Mouse (Mus musculus) telencephalon, adult 2 months (tissue): ENCODE results near the gene Mob2.
A peak's percentile ranks its signal among the peaks of the same experiment; 100 is the strongest.

Experiments used
- DNase-seq: peaks from one replicate; pipeline ENCODE4 v3.0.0-alpha.2; 2011; ENCODE audit warnings: low read depth, low spot score

Gene Mob2

DNA sequence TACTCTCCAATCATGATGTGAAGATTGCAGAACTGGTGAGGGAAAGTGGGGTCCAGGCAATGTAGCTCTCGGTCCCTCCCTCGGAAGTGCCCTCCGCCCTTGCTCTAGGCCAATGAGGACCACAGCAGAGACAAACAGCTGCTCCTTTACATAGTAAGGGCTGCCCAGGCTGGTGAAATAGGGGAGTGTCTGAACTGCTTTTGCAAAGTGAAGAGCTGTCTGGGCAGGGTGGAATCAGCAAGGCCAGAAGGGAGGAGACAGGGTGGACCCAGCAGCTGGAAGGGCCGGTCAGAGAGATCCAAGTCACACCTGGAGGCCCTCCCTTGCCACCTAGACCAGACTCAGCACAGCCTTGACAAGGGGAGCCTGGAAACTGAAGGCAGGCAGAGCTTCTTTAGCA, 34.9 kb downstream of the Mob2 start:
- no peak for DNase-seq

DNA sequence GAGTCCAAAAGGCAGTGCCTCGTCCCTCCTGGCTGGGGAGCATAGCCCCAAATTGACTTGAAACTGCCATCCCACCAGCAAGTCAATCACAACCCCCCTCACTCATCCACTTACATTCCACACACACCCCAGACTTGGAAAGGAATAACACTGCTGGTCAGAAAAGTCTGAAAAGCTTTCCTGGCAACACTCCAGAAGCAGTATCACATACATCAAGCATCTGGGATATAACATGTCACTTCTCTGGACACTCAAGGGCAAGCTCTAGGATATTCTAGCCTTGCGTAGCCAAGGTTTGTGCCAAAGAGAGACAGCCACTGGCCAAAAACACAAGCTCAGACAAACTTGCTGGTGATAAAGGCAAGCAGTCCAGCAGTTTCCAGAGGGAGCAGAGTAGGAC, 35.7 kb downstream of the Mob2 start:
- DNase-seq = no peak

DNA sequence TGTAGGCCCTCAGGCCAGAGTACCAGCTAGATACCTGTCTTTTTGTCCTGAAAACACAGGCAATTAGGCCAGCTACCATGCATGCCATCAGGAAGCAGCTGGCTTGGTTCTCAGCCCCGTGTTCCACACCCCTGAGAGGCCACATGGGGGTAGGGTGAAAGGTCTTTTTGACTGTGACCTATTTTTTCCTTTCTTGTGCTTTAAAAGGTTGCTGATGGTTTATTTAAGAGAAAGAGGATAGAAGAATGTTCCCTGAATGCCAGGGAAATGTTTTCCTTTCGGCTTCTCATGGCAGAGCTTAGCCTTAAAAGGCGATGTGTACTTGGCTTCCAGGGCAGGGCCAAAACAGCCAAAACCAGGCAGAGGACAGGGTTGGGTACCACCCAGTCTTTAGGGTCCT, 40.0 kb downstream of the Mob2 start:
- DNase-seq = no peak

DNA sequence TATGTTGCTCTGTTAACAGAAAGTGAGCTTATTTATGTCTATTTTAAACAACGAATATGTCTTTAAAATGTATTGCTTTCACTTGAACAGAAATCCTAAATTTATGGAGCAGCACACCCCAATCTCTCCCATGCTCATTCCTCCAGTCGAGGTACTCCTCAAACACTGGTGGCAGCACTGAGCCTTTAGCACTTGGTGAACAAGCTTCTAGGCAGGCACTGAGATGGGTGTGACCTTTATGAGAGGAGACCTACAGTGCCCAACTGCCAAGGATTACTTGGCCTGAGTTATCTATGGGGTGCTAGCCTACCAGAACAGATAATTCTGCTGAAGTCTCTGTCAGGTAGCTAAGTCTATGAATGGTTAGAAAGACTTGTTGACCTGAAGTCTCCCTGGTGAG, 41.2 kb downstream of the Mob2 start:
- no peak for DNase-seq

DNA sequence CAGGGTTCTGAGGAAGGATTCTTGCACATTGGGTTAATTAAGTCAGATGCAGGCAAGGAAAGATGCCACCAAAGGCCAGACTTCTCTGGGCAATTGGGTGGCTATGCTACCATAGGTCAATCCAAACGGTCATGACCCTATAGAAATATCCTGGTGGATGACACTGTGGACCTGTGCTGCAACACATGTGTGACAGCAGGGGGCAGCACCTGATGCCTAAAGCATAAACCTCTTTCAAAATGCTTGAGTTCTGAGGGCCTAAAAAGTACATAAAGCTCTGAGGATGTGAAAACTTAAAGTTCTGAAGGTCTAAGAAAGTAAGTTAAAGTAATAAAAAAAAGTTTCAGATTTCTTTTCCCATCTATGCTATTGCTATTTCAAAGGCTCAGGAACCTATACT, 44.3 kb downstream of the Mob2 start:
- peak; percentile 26 for DNase-seq

DNA sequence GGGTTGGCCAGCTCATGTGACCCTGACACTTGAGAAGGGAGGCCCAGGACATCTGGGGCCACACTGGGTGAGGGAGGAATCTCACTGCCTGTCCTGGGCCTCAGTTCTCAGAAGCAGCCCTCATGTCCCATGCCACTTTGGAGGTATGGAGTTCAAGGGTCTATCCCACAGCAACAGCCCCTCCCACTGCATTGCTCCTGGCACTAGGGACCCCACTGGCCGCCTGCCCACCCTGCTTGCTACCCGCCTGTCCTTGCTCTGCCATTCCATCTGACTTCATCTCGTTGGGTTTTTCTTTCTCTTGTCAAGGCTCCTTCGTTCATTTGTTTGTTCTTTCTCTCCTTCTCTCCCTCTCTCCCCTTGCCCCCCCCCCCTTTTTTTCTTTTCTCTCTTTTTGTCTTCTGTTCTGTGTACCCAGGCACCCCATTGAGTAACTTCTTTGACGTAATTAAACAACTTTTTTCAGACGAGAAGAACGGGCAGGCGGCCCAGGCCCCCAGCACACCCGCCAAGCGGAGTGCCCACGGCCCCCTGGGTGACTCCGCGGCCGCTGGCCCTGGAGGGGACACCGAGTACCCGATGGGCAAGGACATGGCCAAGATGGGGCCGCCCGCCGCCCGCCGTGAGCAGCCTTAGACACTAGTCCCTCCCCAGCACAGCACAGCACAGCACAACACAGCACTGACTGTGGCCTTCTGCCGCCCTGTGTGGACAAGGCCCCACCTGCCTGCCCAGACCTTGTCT, 59.1 kb downstream of the Mob2 start:
- no peak for DNase-seq

DNA sequence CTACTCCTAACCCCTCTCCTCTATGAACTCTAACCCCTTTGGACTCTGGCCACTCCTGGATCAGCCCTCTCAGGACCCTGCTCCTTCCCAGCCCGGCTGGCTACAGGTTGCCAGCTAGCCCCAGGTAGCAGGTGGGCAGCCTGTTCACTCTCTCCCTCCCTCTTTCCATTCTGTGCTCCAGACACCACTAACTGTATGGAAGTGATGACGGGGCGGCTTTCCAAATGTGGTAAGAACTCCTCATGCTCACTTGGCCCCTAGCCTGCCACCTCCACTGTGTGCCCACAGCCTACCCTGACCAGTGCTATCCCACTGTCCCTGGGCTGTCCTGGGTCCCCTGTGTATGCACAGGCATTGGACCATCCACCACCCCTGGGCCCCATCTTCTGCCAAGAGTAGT, 60.2 kb downstream of the Mob2 start:
- no peak for DNase-seq

DNA sequence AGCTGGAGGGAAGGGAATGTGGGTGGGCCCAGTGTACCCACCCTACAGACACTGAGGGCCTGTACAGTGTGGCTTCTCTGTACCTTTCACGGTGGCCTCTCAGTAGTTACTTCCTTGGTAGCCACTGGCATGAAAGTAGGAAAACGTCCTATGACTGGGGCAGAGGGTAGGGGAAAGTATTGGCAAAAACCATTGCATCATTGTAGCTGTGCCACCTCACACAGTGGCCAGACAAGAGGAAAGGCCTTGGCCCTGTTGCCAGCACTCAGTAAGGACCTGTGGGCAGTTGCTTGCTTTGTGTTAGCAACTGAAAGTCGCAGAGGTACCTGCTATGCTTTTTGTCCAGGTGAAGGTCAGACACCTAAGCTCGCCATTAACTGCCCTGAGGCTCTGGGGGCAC, 66.7 kb downstream of the Mob2 start:
- no peak for DNase-seq

DNA sequence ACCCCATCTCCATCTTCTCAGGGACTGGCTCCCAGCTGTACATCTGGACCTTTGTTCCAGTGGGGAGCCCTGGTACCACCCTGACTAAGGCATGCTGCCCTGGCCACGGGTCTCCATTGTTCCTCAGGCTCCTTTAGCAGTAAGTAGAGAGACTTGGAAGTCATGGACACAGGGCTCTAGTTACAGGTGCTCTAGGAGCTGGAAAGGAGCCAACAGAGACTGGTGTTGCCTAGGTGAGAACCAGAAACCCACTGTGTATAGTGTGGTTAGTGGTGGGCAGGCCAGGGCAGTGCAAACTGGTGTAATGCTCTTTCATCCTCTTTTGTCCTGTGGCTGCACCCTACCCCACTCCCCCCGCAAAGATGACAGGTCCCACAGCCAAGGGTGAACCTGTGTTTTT, 69.7 kb downstream of the Mob2 start:
- DNase-seq = no peak

DNA sequence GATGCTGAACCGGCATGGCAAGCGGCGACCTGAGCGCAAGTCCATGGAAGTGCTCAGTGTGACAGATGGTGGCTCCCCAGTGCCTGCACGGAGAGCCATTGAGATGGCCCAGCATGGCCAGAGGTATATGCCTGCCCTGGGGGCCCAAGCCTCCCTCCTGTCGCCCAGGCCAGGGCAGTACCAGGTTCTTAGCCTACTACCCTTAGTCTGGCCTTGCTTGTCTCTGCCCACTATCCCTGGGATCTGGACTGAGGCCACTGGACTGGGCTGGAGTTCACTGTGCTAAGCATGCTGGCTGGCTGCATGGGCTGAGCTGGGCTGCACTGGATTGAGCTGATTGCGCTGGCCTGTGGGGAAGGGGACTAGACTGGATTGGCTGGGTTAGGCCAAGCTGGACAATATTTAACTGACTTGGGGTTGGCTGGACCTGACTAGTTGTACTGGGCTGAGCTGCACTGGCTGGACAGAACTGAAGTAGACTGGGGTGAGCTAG, 72.5 kb downstream of the Mob2 start:
- no peak for DNase-seq

DNA sequence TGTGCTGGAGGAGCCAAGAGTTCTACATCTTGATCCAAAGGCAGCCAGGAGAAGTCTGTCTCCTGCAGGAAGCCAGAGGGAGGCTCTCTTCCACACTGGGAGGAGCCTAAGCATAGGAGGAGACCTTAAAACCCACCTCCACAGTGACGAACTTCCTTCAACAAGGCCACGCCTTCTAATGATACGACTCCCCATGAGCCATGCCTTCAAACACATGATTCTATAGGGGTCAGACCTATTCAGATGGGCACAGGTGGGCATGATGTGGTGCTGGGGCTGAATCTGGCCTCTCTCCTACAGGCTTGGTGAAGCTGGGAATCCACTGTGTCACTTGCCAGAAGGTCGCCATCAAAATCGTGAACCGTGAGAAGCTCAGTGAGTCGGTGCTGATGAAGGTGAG, 79.6 kb downstream of the Mob2 start:
- no peak for DNase-seq

DNA sequence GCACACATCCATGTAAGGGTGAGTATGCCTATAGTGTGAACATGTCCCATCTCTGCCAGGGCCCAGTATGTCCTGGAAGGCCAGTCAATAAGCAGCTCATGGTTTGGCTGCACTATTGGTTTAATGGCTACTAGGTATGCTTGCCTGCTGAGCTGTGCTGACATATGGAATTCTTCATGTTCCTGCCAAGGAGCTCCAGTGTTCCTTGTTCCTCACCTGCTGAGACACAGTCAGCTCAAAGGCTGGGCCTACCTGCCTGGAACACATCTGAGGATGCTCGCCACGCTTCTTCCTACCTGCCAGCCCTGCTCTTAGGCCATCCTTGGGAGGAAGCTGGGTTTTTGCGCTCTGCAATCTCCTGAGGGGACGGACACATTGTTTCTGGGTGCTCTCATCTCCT, 81.6 kb downstream of the Mob2 start:
- DNase-seq = no peak

DNA sequence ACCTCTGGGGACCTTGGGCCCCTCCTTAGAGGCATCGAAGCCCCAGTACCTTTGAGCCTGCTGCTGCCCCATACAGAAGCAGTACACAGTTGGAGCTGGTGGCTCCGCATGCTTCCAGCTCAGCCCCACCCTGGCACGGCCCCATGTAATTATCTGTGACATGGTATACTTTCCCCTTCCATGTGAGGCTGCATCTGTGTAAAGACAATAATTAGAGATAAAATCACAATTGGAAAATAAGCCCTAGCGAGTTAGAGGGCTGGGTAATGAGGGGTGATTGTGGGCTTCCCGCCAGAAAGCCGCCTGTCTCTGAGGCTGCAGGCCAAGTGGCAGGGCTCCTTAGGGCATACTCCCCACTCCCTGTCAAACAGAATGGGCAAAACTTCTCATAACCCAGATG, 82.9 kb downstream of the Mob2 start:
- DNase-seq = no peak

DNA sequence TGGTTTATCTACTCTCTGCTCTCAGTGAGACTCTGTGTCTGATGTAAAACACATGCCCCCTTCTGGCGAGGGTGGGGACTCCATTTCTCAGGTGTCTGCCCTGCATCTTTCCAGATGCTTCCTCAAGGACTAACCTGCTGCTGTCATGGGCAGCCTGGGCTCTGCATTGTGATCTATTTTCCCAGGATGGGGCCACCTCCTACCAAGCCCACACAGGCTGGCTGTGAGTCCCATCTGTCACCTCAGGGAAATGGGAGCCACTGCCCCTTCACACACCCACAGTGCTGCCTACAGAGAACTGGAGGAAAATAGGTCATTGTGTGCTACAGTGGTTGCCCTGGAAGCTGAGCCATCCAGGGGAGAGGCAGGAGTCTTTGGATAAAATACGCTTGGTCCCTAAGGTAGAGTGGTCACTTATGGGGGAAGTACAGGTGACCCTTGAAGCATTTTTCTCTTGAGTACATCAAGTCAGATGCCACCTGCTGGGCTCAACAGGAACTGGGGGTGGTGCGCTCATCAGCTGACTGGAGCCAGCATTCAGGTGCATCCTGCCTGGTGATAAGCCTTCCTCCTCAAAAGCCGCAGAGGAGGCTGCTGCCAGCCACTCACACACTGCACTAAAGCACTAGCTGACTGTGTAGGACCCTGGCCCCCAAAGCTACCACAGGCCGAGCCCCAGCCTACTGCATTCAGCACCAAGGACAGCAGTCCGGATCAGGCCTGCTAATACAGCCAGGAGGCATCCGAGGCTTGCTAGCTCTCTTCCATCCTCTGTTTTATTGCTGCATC, 87.8 kb downstream of the Mob2 start:
- no peak for DNase-seq

DNA sequence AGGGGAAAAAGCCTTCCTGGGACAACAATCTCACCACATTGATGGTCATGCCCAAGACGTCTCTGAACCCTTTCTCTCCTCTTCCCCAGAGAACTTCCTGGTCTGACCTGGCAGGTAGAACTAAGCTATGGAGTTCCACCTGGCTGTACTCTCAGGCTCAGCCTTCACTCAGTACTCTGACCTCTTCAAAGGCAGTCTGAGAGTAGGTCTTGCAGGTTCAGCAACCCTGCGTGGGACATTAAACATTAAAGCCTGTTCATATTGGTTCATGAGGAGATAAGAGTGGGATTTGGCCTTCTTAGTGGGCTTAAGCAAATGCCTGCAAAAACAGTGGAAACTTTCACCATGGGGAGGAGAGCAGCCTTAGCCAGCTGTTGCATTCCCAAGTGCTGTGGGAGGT, 94.6 kb downstream of the Mob2 start:
- no peak for DNase-seq

DNA sequence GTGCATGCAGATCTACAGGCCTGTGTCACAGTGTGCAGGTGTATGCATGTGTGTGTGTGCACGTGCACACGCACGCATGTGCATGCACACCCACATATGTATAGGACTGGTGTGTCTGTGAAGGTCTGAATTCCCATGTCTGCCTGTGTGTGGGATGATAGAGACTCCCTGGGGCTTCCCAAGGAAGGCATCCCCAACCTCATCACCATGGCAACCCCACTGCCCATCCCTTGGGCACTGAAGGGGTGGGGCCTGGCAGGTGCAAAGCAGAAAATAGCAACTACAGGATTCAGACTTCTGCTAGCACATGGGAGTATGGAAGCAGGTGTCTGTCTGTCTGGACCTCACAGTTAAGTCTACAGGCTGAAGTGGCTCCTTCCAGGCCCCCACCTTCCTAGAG, 98.3 kb downstream of the Mob2 start:
- no peak for DNase-seq

DNA sequence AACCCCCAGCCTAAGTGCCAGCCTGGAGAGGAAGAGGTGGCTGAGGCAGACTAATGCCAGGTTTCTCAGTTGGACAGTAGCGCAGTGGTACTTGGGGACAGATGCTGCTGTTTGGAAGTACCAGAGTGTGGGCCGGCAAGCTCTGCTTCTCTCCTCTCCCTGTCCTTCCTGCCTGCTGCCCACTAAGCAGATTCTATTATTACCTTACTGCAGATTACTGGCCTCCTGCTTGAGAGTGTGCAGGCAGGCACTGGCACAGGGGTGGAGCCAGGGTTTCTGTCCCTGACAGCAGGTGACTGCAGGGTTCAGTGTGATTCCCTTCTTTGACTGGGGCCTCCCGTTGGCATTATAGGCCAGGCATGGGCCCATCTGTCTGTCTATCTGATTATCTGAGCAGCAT, 99.4 kb downstream of the Mob2 start:
- no peak for DNase-seq

DNA sequence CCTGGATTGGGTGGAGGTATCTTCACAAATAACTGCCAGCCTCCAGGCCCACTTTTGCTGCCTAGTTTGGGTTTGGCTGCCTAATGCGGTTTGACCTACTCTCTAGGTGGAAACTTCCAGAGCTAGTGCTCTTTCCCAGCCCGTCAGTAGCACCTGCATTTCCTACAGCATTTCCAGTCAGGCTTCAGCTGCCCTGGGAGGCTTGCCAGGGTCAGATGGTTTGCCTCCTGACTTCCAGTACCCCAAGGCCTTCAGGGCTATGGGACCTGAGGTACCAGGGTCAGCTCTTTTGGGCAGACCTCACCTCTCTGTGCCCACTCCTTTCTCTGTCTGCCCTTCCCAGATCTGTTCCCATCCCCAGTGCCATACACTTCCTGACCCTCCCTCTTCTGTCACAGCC, 99.9 kb downstream of the Mob2 start:
- DNase-seq = no peak

DNA sequence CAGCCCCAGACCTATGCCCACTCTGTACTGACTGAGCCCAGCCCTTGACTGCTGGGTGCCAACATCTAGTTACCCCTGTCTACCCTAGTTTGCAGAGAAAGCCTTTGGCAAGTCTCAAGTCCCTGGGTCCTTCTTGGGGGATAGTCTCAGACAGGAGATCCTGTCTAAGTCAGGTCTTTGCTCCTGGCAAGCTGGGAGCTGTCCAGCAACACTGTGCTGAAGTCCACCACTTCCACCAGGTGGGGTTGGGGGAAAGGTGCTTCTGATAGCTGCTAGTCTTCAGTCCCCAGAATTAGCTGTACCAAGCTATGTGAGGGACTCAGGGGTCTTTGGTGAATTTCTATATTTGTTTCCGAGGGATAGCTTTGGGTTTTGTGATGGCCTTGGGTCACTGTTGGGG, 101.7 kb downstream of the Mob2 start:
- DNase-seq = no peak
